Mouse (Mus musculus): Measurements from ENCODE around the gene Intu.

DNA sequence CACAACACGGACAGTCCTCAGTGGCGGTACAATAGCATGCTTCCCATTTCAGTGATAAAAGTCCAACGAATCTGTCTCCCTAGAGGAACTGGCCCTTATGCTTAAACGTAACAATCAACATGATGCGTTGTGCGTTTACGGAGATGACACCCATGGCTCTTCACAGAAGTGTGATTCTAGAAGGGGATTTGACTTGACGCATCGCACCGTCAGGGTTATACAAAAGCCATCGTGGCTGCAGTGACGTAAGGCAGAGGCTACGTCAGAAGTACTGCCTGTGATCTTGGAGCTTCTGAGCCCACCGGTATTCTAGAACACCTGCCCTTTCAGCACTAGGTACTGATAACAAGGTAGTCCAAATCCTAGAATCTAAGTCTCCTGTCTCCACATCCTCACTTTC is 8.2 kb upstream of the Intu start:
- no peak for TF ChIP-seq CTCF (IDR thresholded peaks at IDR 0.05; ENCODE audit: low read depth)
- no peak for TF ChIP-seq EP300 (IDR thresholded peaks at IDR 0.05; ENCODE audit: low read depth)
